Mouse (Mus musculus) kidney, postnatal 10 days (tissue): ENCODE results near the gene Fgf13.
A peak's percentile ranks its signal among the peaks of the same experiment; 100 is the strongest.

ENCODE experiments used
- DNase-seq: peaks from one replicate; pipeline ENCODE4 v3.0.0; 2021; ENCODE audit warnings: mixed read lengths

Fgf13 gene

DNA sequence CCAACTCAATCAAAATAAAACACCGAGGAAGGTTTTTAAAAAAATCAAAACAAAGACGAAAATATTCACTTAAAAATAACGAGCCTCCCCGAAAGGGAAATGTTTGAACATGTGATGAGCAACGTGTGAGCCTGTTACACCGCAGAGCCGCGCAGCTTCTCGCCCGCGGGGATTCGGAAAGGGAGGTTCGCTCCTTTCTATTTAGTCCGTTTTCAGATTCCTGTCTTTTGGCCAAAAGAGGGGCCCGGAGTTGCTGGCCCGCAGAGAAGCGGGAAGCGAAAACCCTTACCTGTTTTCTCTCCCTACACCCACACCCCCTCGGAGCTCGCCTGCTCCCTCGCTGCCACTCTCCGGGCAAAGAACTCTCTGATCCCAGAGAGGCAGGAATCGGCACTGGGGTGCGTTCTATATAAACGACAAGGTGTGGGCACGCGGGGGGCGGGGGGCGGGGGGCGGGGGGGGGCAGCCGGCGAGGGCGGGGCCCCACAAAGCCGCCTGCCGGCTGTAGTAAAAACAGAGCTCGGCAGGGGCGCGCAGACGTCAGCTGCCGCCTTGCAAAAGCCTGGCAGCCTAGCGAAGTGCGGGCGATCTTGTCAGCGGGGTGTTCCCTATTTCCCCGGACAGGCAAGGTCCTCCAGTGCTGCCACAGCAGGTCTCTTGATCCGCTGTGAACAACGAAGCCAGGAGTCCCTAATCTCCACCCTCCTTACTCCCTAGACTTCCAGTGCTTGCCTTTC lies at the start of gene Fgf13:
TSS of gene Fgf13 (minus strand) at position 377 of the 737 bp plus-strand sequence.
- peak; percentile 11 for DNase-seq

DNA sequence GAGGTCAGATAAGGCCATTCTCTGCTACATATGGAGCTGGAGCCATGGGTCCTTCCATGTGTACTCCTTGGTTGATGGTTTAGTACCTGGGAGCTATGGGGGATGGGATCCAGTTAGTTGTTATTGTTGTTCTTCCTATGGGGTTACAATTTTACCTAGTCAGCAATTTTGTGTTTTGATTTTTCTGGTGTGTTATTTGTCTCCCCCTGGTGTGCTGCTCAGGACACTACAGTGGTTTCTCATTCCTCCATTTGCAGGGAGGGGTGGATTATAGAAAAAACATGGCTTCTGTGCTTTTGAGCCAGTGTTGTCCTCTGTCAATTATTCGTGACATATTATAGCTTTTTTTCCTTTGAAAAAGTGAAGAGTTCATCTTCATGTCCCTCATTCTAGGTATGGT lies 38.7 kb upstream of the Fgf13 start:
- peak; percentile 3 for DNase-seq

DNA sequence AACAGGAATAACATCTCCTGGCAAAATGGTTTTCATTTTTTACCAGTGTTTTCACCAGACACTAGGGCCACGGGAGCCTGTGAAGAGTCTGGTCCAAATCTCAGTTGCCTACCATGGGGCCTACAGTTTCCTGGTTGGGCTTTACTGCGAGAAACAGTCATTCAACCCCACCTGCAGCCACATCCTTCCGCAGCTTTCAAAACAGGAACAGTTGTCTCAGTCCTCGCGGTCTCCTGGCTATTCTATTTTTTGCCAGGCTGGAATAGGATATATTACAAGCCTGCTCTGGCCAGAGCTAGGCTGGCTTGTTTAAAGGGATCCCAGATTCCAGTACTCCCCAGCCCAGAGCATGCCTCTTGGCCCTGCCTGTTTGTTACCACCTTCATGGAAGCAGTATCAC lies 21.2 kb upstream of the Fgf13 start:
- DNase-seq = no peak

DNA sequence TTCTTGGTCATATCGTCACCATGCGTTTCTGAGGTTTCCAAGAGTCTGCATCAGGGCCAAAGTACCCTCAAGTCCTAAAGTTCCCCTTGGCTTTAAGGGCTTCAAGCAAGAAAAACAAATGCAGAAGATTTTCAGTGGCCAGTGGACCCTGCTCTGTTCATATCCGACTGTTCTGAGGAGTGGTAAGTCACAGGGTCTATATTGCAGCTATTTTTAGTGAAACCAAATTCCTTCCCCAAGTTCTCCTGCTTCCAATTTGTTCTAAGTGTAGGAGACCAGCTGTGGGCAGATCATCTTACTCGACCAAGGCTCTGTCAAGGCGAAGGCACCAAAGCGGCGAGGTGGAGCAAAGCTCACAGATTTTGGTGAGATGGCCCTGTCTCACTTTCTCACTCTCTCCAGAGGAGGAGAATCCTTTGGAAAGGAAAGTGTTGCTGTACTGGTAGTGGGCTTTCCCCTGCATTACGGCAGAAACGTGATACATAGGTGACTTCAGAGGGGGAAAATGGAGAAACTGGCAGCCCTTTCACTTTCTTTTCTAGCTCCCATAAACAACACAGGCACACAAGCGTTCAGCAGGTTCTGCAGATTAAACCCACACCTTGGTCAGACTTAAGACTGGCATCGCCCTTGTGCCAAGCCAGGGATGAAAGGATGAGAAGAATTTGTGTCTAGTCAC lies 17.8 kb upstream of the Fgf13 start:
- no peak for DNase-seq

DNA sequence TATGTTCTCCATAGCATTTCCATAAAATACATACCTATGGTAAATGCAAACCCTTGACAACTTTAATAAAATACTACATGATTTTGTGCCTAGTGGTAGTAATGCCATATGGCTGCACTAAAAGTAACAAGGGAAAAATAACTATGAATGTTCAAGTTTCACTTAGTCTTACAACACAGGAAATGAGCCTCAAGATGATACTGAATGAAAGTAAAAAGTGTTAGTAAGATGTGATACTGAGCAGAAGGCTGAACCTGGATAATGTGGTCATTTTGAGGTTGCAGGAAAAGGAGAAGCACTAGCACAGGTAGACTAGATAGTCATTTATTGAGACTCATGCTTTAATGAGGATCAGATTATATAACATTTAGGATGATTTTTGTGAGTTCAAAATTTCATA lies 16.2 kb upstream of the Fgf13 start:
- no peak for DNase-seq

DNA sequence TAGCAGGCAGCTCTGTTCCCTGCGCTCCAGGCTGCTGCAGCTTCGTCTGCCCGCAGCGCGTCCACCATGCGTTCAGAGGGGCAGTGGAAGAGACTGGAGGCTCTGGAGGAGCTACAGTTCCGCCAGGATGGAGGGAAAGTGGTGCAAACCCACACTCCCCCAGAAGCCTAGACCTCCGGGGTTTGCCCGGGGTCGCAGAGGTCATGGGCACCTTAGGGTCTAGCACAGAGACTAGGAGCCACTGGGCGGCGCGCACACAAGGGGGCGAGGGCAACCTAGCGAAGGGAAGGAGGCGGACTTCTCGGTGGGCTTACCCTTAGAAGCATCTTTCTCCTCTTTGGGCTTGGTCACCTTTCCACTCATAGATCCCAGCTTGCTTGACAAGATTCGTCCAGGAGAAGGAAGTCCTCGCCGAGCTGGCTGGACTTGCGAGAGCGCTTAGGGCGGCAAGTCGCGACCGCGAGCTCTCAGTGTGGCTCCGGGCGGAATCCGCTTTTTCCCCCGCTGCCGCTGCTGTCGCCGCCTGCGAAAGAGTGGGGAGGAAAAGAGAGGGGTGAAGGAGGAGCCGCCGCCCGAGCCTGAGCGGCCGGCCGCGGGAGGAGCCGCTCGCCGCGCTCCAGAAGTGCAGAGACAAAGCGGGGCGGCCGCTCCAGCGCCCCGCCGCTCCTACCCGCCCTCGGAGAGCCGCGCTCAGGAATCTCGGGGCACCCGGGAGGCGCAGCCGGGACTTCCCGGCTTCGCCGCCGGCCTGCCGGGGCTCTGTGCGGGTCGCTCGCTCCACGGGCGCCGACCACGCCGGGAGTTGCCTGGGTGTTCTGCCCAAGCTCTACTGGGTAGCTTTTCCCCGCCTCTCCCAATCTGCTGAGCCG lies 811 bp downstream of the Fgf13 start:
- peak; percentile 18 for DNase-seq

DNA sequence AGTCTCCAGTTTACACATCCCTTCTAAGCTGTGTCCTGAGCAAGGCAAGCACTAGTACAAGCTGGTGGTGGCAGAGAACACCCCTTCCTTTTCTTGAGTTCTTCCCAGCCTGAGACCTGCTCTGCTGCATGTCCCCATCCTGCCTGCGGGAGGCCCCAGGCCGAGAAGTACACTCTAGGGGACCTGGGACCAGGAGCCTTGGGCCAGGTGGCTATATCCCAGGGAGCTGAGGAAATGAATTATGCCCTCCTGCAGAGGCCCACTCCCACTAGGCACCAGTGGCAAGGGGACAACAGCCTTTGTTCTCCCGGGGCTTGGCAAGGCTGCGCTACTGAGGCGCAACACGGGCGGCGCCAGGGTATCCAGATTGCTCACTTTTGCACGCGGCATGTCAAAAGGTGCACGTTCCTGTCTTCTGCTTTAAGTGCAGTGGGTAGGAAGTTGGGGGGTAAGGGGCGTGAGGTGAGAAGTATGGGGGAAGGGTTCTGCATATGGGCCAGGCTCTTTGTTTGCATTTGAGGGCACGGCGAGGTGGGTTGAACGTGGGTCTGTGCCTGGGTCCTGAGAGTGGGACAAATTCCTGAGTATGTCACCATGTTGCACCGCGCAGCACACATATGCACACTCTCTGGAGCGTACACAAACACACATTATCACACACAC lies 1.7 kb downstream of the Fgf13 start:
- DNase-seq = no peak

DNA sequence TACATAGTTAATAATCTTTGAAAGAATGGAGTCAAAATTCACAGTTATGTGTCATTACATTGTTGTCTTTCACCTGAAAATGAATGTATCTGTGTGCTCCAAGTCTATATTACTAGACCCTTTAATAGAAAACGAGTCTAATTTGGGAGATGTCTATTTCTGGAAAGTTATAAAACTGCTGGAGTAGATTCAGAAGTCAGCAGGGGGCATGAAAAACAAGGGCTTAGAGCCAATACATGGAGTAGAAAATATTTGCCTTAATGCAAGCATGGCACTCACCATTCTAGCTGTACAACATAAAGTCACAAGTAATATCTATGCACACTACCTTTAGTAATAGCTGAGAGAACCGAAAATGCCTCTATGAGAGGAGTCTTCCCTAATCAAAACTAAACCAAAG lies 19.9 kb downstream of the Fgf13 start:
- DNase-seq = no peak

DNA sequence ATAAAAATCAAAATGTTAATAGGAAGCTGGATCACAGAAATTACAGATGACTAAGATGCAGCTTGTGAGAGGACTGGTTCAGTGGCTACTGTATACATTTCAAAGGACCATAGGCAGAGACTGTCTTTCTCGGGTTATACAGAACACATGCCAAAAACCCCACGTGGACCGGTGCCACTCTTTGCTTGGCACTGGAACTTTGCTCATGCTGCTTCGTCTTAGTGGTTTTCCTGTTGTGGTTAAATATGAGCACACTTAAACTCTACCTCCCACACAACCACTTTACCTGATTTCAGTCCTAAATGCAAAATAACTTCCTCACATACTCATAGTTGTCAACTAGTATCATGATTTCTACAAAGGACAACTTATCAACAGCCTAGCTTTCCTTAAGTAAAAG lies 59.6 kb downstream of the Fgf13 start:
- no peak for DNase-seq

DNA sequence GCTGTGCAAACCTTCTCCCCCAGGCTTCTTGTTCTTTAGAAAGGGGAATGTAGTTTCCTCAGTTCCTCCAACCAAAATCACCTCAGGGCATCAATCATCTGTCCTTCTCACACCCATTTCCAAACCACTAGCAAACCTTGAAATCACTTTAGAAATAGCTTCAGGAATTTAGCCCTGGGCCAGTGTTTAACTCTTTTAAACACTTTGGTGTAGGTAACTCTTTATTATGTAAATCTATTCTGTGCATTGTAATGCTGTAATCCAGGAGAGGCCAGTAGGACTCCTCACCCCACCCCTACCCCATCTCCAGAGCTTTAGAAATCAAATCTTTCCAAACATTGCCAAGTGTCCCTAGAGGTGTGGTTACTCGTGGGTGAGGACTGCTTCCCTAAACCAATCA lies 74.5 kb downstream of the Fgf13 start:
- no peak for DNase-seq

DNA sequence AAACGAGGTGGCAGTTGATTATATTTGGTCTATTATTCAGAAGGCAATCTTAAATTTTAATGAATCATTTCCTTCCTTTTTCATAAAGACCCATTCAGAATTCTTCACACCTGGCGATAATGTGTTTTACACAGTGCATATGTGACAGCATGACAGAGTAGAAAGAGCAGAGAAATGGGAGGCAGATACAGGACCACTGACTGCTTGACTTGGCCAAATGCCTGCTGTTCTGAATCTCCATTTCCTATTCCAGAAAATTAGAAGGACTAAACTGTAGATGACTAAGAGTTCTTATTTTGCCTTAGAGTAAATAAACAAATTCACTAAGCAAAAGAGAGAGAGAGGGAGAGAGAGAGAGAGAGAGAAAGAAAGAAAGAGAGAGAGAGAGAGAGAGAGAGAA lies 82.4 kb downstream of the Fgf13 start:
- DNase-seq = no peak

DNA sequence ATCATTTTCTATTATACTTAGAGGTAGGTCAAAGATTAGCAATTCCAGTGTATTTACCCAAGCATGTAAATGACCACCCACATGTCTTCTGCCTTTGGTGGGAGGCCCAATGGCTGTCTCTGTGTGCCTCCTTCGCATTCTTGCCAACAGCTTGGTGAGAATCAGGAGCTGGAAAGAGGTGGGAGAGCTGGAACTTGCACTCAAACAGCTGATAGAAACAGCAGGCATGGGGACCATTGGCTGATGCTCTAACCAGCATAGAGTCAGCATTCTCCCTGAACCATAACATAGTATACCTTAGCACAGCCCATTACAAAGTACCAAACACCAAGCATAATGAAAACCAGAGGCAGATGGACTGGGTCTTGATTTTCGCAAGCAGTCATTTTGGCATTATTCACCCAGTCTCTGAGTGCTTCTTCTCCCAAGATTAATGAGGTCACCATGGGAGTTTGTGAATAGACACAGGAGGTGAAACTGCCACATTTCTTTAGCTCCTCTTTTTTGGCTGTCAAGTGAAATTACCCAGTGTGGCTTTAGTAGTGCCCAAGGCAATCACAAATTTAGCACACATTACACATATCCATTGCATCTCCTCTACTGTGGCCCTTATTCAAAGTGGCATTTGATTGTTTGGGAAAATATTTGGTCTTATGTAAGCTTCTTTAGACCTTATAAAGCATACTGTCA lies 165.1 kb downstream of the Fgf13 start:
- no peak for DNase-seq

DNA sequence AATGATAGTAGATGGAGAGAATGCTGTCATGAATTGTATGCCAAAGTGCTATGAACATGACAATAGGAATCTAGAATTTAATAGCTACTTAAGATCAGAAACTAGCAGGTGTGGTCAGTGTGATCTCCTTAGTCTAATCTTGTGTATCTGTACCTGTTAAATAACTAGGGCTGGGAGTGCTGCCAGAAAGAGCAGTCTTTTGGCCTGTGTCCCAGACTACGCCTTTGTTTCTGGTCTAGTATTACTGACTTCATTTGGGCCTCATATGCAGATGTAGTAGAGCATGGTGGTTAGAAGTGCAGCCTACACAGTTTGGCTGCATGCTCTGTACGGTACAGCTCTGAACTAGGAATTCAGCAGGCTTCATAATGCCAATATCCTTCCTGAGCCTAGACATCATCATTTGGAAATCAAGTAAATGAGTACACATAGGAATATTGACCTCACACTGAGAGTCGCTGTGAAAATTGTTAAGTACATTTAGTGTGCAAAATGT lies 276.9 kb downstream of the Fgf13 start:
- DNase-seq = peak; percentile 2

DNA sequence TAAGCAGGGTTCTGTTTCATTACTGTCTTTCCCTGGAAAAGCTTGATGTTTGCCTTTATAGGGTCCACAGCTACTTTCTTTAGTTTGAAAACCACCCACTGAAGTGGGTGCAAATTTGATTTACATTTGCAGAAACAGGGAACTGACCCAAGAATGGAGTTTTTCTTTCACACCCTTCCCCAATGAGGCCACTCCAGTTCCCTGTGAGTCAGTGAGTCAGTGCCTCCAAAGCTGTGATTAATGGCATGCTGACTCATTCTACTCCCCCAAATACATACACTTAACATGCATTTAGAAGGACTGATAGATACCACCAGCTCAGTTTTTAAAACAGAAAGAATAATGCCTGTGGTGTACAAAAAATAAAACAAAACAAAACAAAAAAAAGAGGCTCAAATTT lies 316.3 kb downstream of the Fgf13 start:
- DNase-seq = no peak

DNA sequence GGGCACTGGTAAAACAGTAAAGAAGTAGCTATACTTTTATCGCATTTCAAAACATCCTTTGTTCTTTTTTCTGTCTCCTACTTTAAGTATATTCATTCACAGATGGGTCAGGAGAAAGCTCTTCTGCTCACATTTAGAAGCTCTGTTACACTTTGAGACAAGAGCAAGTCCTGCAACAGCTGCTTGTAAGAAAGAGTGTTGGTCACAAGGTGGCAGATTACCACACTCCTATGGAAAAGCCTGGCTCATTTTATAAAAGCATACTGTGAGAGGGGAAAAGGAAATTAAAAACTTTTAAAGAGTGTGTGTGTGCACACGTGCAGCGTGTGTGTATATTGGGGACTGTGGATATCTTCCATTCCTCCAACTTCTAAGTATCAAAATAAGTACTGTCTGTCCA lies 324.1 kb downstream of the Fgf13 start:
- no peak for DNase-seq

DNA sequence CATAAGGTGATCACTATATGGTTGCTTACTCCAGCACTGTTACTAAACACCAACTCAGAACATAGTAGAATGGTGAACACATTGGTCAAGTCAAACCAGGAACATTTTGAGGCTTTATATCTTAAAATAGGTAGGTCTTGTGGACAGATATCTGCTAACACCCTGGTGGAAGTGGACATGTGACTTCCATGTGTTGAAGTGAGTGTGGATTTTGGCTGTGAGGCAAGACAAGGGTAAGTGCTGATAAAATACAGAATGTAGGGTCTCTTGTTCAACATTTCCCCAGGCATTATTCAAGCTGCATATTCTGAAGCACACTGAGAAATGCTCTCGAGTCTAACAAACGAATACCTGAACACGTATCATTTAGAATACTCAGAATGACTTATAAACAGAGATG lies 324.7 kb downstream of the Fgf13 start:
- no peak for DNase-seq

DNA sequence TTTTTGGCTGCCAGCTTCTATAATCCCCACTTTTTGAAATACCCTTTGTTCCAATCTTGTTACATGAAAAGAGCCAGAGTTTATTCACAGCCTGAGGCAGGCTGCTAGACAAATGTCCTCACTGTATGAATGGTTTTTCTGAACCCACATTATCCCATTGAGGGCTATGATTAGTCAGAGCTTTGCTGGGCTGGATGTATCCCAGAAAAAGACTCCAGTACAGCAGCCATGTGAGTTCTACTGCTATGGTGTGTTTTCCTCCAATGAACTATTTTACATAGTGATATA lies 326.5 kb downstream of the Fgf13 start:
- DNase-seq = no peak

DNA sequence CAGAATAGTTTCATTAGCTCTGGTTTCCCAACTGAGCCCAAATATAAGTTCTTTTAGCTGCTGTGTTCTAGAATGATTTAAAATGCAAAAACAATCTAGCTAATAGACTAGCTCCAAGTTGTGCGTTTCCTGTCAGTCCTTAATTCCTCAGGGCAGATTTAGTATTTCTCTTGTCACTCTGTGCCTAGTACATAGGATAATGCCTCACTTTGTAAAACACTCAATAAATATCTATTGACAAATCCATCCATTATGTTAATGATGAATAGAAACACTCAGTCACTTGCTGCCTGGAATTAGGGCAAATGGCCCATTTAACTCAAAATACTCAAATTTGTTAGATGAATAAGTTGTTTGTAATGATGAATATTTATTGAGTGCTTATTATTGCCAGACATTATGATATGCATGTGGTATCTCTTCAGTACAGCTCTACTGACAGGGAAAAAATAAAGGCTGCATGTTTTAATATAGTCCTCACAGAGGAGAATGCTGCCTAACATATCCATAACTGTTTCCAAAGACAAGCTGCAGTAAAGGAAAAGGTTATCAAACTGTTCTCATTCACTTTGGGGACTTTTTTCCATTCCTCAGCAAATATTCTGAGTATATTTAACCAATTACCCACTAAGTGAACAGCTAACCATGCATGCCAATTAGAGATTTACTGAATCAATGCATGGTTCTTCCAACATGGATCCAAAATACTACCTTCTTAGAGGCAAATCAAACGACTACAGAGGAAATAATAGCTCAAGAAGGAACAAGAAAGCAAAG lies 327.0 kb downstream of the Fgf13 start:
- DNase-seq = no peak

DNA sequence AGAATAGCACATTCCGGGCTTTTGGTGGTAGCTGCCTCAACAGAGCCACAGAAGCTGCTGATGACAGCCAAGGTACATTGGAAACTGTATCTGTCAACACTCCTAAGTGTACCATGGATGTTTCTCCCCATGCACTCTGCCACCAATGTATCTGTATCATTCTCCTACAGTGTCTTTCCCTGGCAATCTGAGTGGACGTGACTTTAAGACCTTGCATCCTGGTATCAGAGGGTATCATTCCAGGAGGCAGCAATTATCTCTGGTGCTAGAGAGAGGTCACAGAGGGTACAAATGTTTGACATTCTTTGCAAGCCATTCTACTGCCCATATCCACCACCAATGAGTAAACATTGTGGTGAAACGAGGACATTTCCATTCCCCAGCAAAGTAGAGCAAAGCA lies 347.2 kb downstream of the Fgf13 start:
- DNase-seq = no peak

DNA sequence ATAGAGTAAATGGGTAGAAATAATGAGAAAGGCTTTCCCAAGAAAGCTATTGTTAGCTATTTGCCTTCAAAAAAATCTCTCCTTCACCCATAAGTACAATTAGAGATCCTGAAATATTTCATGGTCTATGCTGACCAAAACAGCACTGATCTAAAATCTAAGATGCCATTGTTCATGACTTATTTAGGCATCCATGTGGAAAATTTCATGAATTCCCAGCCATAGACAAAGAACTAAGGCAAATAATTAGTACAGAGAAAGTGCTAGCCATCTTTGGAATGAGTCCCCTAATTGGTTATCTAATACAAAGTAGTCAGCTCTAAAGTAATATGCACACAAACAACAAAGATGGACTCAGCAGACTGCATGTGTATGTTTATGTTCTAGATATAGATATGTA lies 366.7 kb downstream of the Fgf13 start:
- DNase-seq = no peak

DNA sequence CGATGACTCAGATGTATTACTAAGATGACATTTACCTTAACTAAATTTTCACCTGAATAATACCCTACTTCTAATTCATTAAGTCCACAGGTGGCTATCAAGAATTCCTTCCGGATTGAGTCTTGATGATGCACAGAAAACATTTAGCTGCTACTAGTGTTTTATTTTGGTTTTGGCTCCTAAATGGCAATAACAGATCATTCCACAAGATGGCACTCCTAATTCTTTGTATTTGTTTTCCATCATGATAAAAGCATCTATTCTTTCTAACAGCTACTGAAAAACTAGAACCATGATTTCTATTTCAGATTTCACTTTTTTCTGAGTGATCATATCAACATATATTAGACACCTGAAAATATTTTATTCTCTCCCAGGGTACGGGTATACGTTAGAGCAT lies 373.7 kb downstream of the Fgf13 start:
- DNase-seq = no peak

DNA sequence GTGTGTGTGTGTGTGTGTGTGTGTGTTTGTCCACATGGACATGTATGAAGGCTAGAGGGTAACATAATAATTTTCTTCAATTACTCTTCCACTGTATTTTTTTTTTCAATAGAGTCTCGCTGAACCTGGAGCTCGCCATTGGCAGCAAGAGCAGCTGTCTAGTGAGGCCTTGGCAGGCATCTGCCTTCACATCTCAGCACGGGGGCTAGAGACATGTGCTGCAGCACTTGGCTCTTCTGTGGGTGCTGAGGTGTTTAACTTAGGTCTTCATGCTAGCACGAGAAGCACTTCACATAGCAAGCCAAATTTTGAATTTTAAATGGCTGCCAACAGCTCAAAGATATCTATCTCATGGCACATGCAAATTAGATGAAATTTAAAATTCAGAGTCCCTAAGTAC lies 380.9 kb downstream of the Fgf13 start:
- DNase-seq = no peak
